Mouse (Mus musculus): ENCODE measurements around the gene Dapk3.
A peak's percentile ranks its signal among the peaks of the same experiment; 100 is the strongest.
"Not testable (repeated sequence)": the region's sequence is repeated elsewhere in the genome, so short reads cannot be mapped to it uniquely, and the experiment has no call there.

The Dapk3 gene

GRCm38 (mm10) chr10:81145778-81146177, 37.0 kb upstream of the Dapk3 start:
- DNase-seq (ENCODE audit: extremely low spot score, low read depth, low spot score): no peak

GRCm38 (mm10) chr10:81146296-81146695, 36.5 kb upstream of the Dapk3 start:
- no peak for DNase-seq (ENCODE audit: extremely low spot score, low read depth, low spot score)

- no peak for DNase-seq (ENCODE audit: extremely low spot score, low read depth, low spot score)
These were observed 31.5 kb upstream of the Dapk3 start for GRCm38 (mm10) chr10:81151261-81151660.

GRCm38 (mm10) chr10:81152609-81153008, 30.2 kb upstream of the Dapk3 start:
- no peak for DNase-seq (ENCODE audit: extremely low spot score, low read depth, low spot score)

- no peak for DNase-seq (ENCODE audit: extremely low spot score, low read depth, low spot score)
These were observed 28.5 kb upstream of the Dapk3 start for GRCm38 (mm10) chr10:81154313-81154712.

- DNase-seq (ENCODE audit: extremely low spot score, low read depth, low spot score): no peak
These were observed 28.1 kb upstream of the Dapk3 start for GRCm38 (mm10) chr10:81154736-81155135.

- no peak for DNase-seq (ENCODE audit: extremely low spot score, low read depth, low spot score)
These were observed 21.0 kb upstream of the Dapk3 start for GRCm38 (mm10) chr10:81161602-81162317.

GRCm38 (mm10) chr10:81162318-81162652, 20.5 kb upstream of the Dapk3 start:
- DNase-seq (ENCODE audit: extremely low spot score, low read depth, low spot score): no peak

GRCm38 (mm10) chr10:81165118-81165517, 17.7 kb upstream of the Dapk3 start:
- no peak for DNase-seq (ENCODE audit: extremely low spot score, low read depth, low spot score)

GRCm38 (mm10) chr10:81167200-81168086, 15.4 kb upstream of the Dapk3 start, which contains the start of gene Pias4:
Pias4 (minus strand) TSS chr10:81167923.
- DNase-seq (ENCODE audit: extremely low spot score, low read depth, low spot score): peak; percentile 97

GRCm38 (mm10) chr10:81168087-81168431, 14.7 kb upstream of the Dapk3 start:
- no peak for DNase-seq (ENCODE audit: extremely low spot score, low read depth, low spot score)

GRCm38 (mm10) chr10:81168521-81169244, 14.1 kb upstream of the Dapk3 start:
- no peak for DNase-seq (ENCODE audit: extremely low spot score, low read depth, low spot score)

- DNase-seq (ENCODE audit: extremely low spot score, low read depth, low spot score): not testable (repeated sequence)
These were observed 13.3 kb upstream of the Dapk3 start for GRCm38 (mm10) chr10:81169411-81169900.

- DNase-seq (ENCODE audit: extremely low spot score, low read depth, low spot score): peak; percentile 67
These were observed 9.7 kb upstream of the Dapk3 start for GRCm38 (mm10) chr10:81173132-81173531.

GRCm38 (mm10) chr10:81174617-81175344, 8.0 kb upstream of the Dapk3 start:
- DNase-seq (ENCODE audit: extremely low spot score, low read depth, low spot score): no peak

- not testable (repeated sequence) for DNase-seq (ENCODE audit: extremely low spot score, low read depth, low spot score)
These were observed 7.5 kb upstream of the Dapk3 start for GRCm38 (mm10) chr10:81175345-81175701.

GRCm38 (mm10) chr10:81175936-81176465, 6.8 kb upstream of the Dapk3 start:
- peak; percentile 89 for DNase-seq (ENCODE audit: extremely low spot score, low read depth, low spot score)

GRCm38 (mm10) chr10:81176466-81177271, 6.1 kb upstream of the Dapk3 start, which contains the start of gene Eef2:
Eef2 (plus strand) TSS chr10:81176631.
- DNase-seq (ENCODE audit: extremely low spot score, low read depth, low spot score): no peak

- DNase-seq (ENCODE audit: extremely low spot score, low read depth, low spot score): no peak
These were observed 5.3 kb upstream of the Dapk3 start for GRCm38 (mm10) chr10:81177491-81177925.
